Mouse (Mus musculus) kidney, postnatal 0 days (tissue): ENCODE measurements around the gene Igfbp3. TPM values are rescaled to one million over a fixed set of nuclear protein-coding genes. Genes with fewer than 3 reads are reported as not detected.

Source experiments
- ATAC-seq: fragments of 200-750 bp; cut with Nextera tagmentation; replicated peaks from 2 replicates; pipeline ENCODE4 v1.8.0; 2017; ENCODE audit warnings: low read depth, moderate number of reproducible peaks, moderate TSS enrichment, moderate library complexity; ENCODE audit not compliant: low FRiP score
- DNase-seq: peaks from one replicate; pipeline ENCODE4 v3.0.0-alpha.2; 2016; ENCODE audit warnings: low spot score
- H3K27ac ChIP-seq: fragments of 300-500 bp; sonication (generic); 2 replicates; pipeline ENCODE4 v1.5.1; 2014; ENCODE audit warnings: mild to moderate bottlenecking
- H3K27me3 ChIP-seq: fragments of 300-500 bp; sonication (generic); 2 replicates; pipeline ENCODE4 v1.6.1; 2014; ENCODE audit warnings: low read length, mixed read lengths; ENCODE audit not compliant: insufficient read depth
- H3K36me3 ChIP-seq: fragments of 300-500 bp; sonication (generic); 2 replicates; pipeline ENCODE4 v1.6.1; 2014; ENCODE audit warnings: low read length, mixed read lengths; ENCODE audit not compliant: insufficient read depth
- H3K4me1 ChIP-seq: fragments of 300-500 bp; sonication (generic); replicated peaks from 2 replicates; pipeline ENCODE4 v1.6.1; 2014; ENCODE audit warnings: antibody characterized with exemption, low read length, mixed read lengths; ENCODE audit not compliant: insufficient read depth
- H3K4me2 ChIP-seq: fragments of 300-500 bp; sonication (generic); 2 replicates; pipeline ENCODE4 v1.6.1; 2014; ENCODE audit warnings: mild to moderate bottlenecking, low read length, moderate library complexity, mixed read lengths
- H3K4me3 ChIP-seq: fragments of 300-500 bp; sonication (generic); replicated peaks from 2 replicates; pipeline ENCODE4 v1.5.1; 2014; ENCODE audit warnings: low read depth, low read length
- H3K9ac ChIP-seq: fragments of 300-500 bp; sonication (generic); 2 replicates; pipeline ENCODE4 v1.6.1; 2014; ENCODE audit warnings: low read depth, low read length
- H3K9me3 ChIP-seq: fragments of 300-500 bp; sonication (generic); replicated peaks from 2 replicates; pipeline ENCODE4 v1.6.1; 2016; ENCODE audit warnings: low read length, inconsistent platforms, mixed read lengths
- CTCF ChIP-seq: IDR thresholded peaks from 2 replicates; pipeline ENCODE4 v1.5.1; 2016; ENCODE audit warnings: antibody characterized with exemption, low read depth, mild to moderate bottlenecking, moderate library complexity
- WGBS: fragments of 180-500 bp; shearing (Covaris S2); extraction: QIAGEN DNeasy Blood & Tissue Kit; methylation state at CpG from one replicate; pipeline ENCODE4 v1.1.7; 2014; 5-methylcytosine and 5-hydroxymethylcytosine counted together
- polyA plus RNA-seq: library from polyadenylated mRNA; unstranded; fragments of >200 nt; fragmentation: Nextera tagmentation; extraction: Ambion mirVana; gene quantifications from 2 replicates; pipeline ENCODE4 v1.2.1, GENCODE M21; 2015

Gene Igfbp3
- polyA plus RNA-seq, 1 experiment from 2014 or later: 221 TPM

GRCm38 (mm10) chr11:7237712-7238111 lies 24.0 kb upstream of the Igfbp3 start:
- Histone ChIP-seq H3K4me2 (no peak overlapping the region), H3K36me3 (no peaks in the 10 kb centered on the region), H3K27me3 (no peaks in the 10 kb centered on the region), H3K9me3 (no peaks in the 10 kb centered on the region), H3K4me3 (no peak overlapping the region), H3K9ac (no peak overlapping the region), H3K27ac (no peak overlapping the region), H3K4me1 (0 out of 2 replicates have a peak, but pooled peaks cover 3% of the 10 kb centered on the region)
- DNase-seq (no peak), ATAC-seq (no peak)
- TF ChIP-seq CTCF: no peak
- 59% methylated on average over 6 of the region's 6 CpGs for WGBS

GRCm38 (mm10) chr11:7236751-7237150 lies 23.0 kb upstream of the Igfbp3 start:
- no peak for ATAC-seq
- Histone ChIP-seq H3K9ac (no peak overlapping the region), H3K36me3 (no peaks in the 10 kb centered on the region), H3K9me3 (no peaks in the 10 kb centered on the region), H3K4me3 (no peak overlapping the region), H3K27ac (no peak overlapping the region), H3K27me3 (no peaks in the 10 kb centered on the region), H3K4me2 (no peak overlapping the region), H3K4me1 (0 out of 2 replicates have a peak, but pooled peaks cover 3% of the 10 kb centered on the region)
- TF ChIP-seq CTCF: no peak
- no peak for DNase-seq
- WGBS: 92% methylated on average over 2 of the region's 2 CpGs

- DNase-seq: peak; percentile 50
- Histone ChIP-seq H3K36me3 (no peaks in the 10 kb centered on the region), H3K27me3 (no peaks in the 10 kb centered on the region), H3K4me3 (no peak overlapping the region), H3K9me3 (no peaks in the 10 kb centered on the region), H3K4me2 (no peak overlapping the region), H3K4me1 (0 out of 2 replicates have a peak, but pooled peaks cover 3% of the 10 kb centered on the region), H3K9ac (no peak overlapping the region), H3K27ac (no peak overlapping the region)
- peak; percentile 29; the same call in 1 of the 2 replicates for TF ChIP-seq CTCF
- no peak for ATAC-seq
- WGBS: 63% methylated on average over 3 of the region's 3 CpGs
Observed at GRCm38 (mm10) chr11:7234981-7235609, 21.4 kb upstream of the Igfbp3 start.

- ATAC-seq (no peak), DNase-seq (peak; percentile 76)
- Histone ChIP-seq H3K27ac (no peak overlapping the region; the same call in 1 of the 2 replicates), H3K27me3 (no peaks in the 10 kb centered on the region), H3K9me3 (no peaks in the 10 kb centered on the region), H3K4me2 (no peak overlapping the region), H3K4me1 (0 out of 2 replicates have a peak, but pooled peaks cover 3% of the 10 kb centered on the region), H3K4me3 (no peak overlapping the region), H3K9ac (no peak overlapping the region), H3K36me3 (no peaks in the 10 kb centered on the region)
- WGBS: 65% methylated on average over 1 of the region's 1 CpGs
- no peak for TF ChIP-seq CTCF
Observed at GRCm38 (mm10) chr11:7234436-7234835, 20.7 kb upstream of the Igfbp3 start.

- H3K36me3 ChIP-seq: no peaks in the 10 kb centered on the region
- no peaks in the 10 kb centered on the region for H3K27me3 ChIP-seq
- TF ChIP-seq CTCF: no peak
- H3K9ac ChIP-seq: no peak overlapping the region
- H3K4me1 ChIP-seq: 0 out of 2 replicates have a peak, but pooled peaks cover 3% of the 10 kb centered on the region
- no peak overlapping the region for H3K4me3 ChIP-seq
- DNase-seq (no peak), ATAC-seq (no peak)
- H3K27ac ChIP-seq: no peak overlapping the region
- no peaks in the 10 kb centered on the region for H3K9me3 ChIP-seq
- WGBS: 83% methylated on average over 2 of the region's 2 CpGs
- H3K4me2 ChIP-seq: no peak overlapping the region
Observed at GRCm38 (mm10) chr11:7233333-7233732, 19.6 kb upstream of the Igfbp3 start.

GRCm38 (mm10) chr11:7231958-7232357 lies 18.2 kb upstream of the Igfbp3 start:
- Histone ChIP-seq H3K4me2 (no peak overlapping the region), H3K9me3 (no peaks in the 10 kb centered on the region), H3K4me1 (no peaks in the 10 kb centered on the region), H3K4me3 (no peak overlapping the region), H3K9ac (no peak overlapping the region), H3K27ac (no peak overlapping the region), H3K36me3 (no peaks in the 10 kb centered on the region), H3K27me3 (no peaks in the 10 kb centered on the region)
- TF ChIP-seq CTCF: no peak
- WGBS: 95% methylated on average over 4 of the region's 4 CpGs
- no peak for ATAC-seq
- no peak for DNase-seq
